Mouse (Mus musculus) cortical plate, adult 2 months (tissue): ENCODE results near the gene Zdhhc18.

Experiments
- CTCF ChIP-seq: fragments of 200-500 bp; IDR thresholded peaks from 2 replicates; pipeline ENCODE4 v1.5.1; 2011; ENCODE audit warnings: mild to moderate bottlenecking, control low read depth, low read length; ENCODE audit not compliant: insufficient read depth; ENCODE audit errors: extremely low read depth
- POLR2A ChIP-seq: fragments of 200-500 bp; IDR thresholded peaks from 2 replicates; pipeline ENCODE4 v1.6.1; 2011; ENCODE audit warnings: mild to moderate bottlenecking, low read length, control low read depth; ENCODE audit not compliant: insufficient read depth; ENCODE audit errors: extremely low read depth

DNA sequence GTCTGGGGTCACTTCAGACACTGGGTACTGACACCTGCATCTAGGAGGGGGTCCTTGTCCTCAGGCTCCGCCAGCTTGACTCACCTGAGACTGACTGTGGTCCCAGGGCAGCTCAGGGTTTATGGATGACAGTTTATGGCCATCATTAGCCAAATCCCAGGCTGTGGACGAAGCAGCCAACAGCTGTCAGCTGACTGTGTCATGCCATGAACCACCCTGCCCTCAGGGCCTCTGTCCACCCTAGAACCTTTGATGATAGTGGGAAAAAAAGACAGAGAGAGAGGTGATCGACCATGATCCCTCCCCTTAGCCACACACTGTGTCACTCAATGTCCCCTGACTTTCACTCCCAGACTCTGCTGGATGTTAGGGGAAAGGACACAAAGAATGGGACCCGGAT is 88.3 kb downstream of the Zdhhc18 start:
- TF ChIP-seq POLR2A (no peak), CTCF (no peak)
